Mouse (Mus musculus) urinary bladder, postnatal 0 days (tissue): ENCODE measurements around the gene Dnajc7. TPM values are rescaled to one million over a fixed set of nuclear protein-coding genes. Genes with fewer than 3 reads are reported as not detected.

ENCODE experiments used
- polyA plus RNA-seq: library from polyadenylated mRNA; unstranded; fragments of >200 nt; fragmentation: Nextera tagmentation; extraction: Ambion mirVana; gene quantifications from 2 replicates; pipeline ENCODE4 v1.2.1, GENCODE M21; 2015

Gene Dnajc7
- polyA plus RNA-seq = 95.8 and 98.6 TPM in 2 replicates

DNA sequence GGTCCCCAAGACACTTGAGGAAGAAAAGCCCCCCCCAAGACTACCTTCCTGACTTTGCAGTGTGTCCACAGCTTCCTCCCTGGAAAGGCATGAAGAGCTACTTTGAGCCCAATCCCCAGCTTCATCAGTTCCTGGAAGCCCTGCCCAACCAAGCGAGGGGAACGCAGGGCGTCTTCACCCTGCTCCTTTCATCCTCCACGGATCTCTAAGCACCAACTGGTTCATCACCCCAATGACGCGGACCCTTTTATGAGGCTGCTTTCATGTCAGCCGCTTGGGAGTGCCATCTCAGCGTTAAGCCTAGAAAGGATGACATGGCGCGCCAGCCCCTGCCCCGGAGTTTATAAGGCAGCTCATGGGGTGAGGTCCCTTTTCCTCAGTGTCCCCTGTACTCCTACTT is at the start of gene Dnajc7:
Gene Dnajc7, minus strand, starts transcription at position 187 of the 400 bp plus-strand sequence.

DNA sequence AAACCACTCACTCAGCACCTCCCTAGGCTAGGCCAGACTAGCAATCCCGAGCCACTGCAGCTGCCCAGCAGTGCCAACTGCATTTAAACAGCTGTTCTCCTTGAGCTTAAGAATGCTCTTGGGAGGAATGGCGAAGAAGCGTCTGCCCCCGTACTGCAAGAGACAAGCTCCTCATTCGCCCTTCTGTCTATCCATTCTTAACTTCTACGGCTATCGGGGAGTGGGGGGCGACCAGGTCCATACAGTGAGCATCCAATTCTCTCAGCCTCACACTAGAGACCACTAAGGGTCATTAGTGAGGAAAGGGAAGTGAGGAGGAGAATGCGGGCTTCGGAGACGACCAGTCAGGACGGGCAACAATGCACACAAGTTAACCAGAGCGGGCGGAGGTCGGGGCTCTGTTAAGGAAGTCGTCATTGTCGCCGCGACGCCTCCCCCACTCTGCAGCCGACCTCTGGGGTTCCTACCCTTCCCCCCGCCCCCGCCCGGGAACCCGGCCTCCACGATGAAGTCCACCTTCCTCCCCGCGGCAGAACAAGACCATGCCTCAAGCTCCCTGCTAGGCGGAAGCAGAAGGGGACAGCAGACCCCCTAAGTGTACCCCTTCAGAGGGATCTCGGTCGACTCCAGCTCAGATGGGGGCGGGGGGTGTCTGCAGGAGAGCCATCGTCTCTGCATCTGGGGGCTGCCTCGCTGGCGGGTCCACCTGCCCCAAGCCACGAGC is 1.0 kb downstream of the Dnajc7 start, which contains the start of gene Nkiras2:
Gene Nkiras2, plus strand, starts transcription at position 484 of the 724 bp plus-strand sequence.

GRCm38 (mm10) chr11:100574708-100575483 is 45.1 kb downstream of the Dnajc7 start, which contains the start of gene Cnp:
Cnp (plus strand) TSS chr11:100574904.

DNA sequence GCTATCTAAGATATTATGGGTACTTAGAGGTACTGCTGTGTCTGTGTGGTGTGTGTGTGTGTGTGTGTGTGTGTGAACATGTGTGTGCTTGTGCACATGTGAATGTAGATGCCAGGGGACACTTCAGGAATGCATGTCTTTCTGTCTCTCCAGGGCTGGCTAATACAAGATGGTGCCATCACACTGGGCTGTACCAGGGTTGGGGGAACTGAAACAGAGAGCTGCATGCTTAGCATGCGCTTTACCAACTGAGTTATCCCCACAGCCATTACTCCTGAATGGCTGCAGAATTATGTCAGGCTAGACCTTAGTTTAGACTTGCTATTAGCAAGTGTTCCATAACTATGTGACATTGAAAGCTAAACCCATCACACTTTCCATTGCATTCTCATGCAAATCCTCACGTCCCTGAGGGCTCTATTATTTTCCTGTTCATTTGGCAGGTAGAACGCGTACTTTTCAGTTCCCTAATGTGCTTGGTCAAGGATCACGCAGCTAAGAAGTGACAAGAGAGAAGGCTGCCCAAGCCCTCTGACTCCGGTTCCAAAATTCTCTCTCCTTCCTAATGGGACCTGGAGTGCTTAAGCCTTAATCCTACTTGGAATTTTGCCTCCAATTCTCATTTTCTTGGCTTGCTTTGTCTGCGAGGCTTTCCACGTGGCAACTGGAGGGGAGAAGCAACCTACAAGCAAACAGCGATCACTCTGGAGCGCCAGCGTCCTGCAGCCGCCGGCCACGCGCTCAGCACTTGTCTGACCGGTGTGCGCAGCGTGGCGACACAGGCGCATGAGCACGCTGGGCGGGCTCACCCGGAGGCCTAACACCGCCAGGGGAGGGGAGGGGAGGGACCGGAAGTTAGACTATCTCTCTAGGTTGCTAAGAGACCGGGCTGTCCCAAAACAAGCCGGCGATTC is 74.9 kb downstream of the Dnajc7 start, which contains the start of gene Ttc25:
Gene Ttc25, plus strand, starts transcription at position 776 of the 914 bp plus-strand sequence.

Other genes with a start within 250 kb of the Dnajc7 start
- gene Jup, start 222.4 kb downstream of the Dnajc7 start, polyA plus RNA-seq = 114 and 129 TPM in 2 replicates
- gene P3h4, start 205.3 kb downstream of the Dnajc7 start, polyA plus RNA-seq = 77.6 and 84.4 TPM in 2 replicates
- 148 and 172 TPM in 2 replicates for gene Fkbp10, start 204.5 kb downstream of the Dnajc7 start, polyA plus RNA-seq
- 238 and 265 TPM in 2 replicates for gene Nt5c3b, start 178.4 kb downstream of the Dnajc7 start, polyA plus RNA-seq
- 0.63 and 0.71 TPM in 2 replicates for gene Klhl10, start 178.3 kb downstream of the Dnajc7 start, polyA plus RNA-seq
- 4.9 TPM in 2 replicates for gene Klhl11, start 147.4 kb downstream of the Dnajc7 start, polyA plus RNA-seq
- gene Acly, start 92.2 kb downstream of the Dnajc7 start, polyA plus RNA-seq = 81.8 and 108 TPM in 2 replicates
- gene Ttc25, start 74.6 kb downstream of the Dnajc7 start, polyA plus RNA-seq = 0.18 and 0.28 TPM in 2 replicates
- 62.8 and 69.7 TPM in 2 replicates for gene Cnp, start 45.3 kb downstream of the Dnajc7 start, polyA plus RNA-seq
- gene Nkiras2, start 924 bp downstream of the Dnajc7 start, polyA plus RNA-seq = 46.9 and 52.8 TPM in 2 replicates
- 0.22 and 0.24 TPM in 2 replicates for gene Zfp385c, start 72.3 kb upstream of the Dnajc7 start, polyA plus RNA-seq
- 3.5 and 4.4 TPM in 2 replicates for gene Dhx58, start 84.1 kb upstream of the Dnajc7 start, polyA plus RNA-seq
- gene Kat2a, start 92.3 kb upstream of the Dnajc7 start, polyA plus RNA-seq = 18.9 and 19.5 TPM in 2 replicates
- 0.35 TPM in 1 of 2 replicates, not detected in the other for gene Hspb9, start 93.7 kb upstream of the Dnajc7 start, polyA plus RNA-seq
- 20.9 and 21.9 TPM in 2 replicates for gene Rab5c, start 118.0 kb upstream of the Dnajc7 start, polyA plus RNA-seq
- gene Kcnh4, start 139.8 kb upstream of the Dnajc7 start, polyA plus RNA-seq = not detected in 2 replicates
- not detected in 2 replicates for gene Hcrt, start 142.8 kb upstream of the Dnajc7 start, polyA plus RNA-seq
- gene Ghdc, start 150.8 kb upstream of the Dnajc7 start, polyA plus RNA-seq = 7.1 and 8.0 TPM in 2 replicates
- 12.8 and 15.7 TPM in 2 replicates for gene Stat5b, start 230.6 kb upstream of the Dnajc7 start, polyA plus RNA-seq
- 3.7 and 4.5 TPM in 2 replicates for gene Stat5a, start 239.2 kb upstream of the Dnajc7 start, polyA plus RNA-seq